Mouse (Mus musculus): Measurements from ENCODE around the gene Tceal8. TPM values are rescaled to one million over a fixed set of nuclear protein-coding genes. Genes with fewer than 3 reads are reported as not detected.
"Not testable (repeated sequence)": the region's sequence is repeated elsewhere in the genome, so short reads cannot be mapped to it uniquely, and the experiment has no call there.

The Tceal8 gene
- 36.6 and 47.6 TPM in 2 replicates for polyA plus RNA-seq (2011; ENCODE audit: insufficient read depth, insufficient read length, low replicate concordance, missing spikeins)

GRCm38 (mm10) chrX:136172118-136172551 lies at the start of gene Tceal8:
Gene Tceal8 (minus strand): TSS chrX:136172342.
- TF ChIP-seq POLR2A (IDR thresholded peaks at IDR 0.05; ENCODE audit: borderline replicate concordance, control insufficient read depth, low read depth, low read length) (no peak), CTCF (IDR thresholded peaks at IDR 0.05; ENCODE audit: control insufficient read depth, insufficient read depth, low read length) (no peak)
- no peak within 1 kb of the TSS for H3K27ac ChIP-seq (ENCODE audit: control insufficient read depth, insufficient read depth, low read depth, low read length, poor library complexity)
- H3K4me3 ChIP-seq (replicated peaks; ENCODE audit: control insufficient read depth, low read depth, low read length) = peak within 1 kb of the TSS; percentile 70
- no peaks in the 10 kb centered on the region; the same call in 1 of the 2 replicates for H3K4me1 ChIP-seq (ENCODE audit: control insufficient read depth, insufficient read depth, low read length)
- WGBS = 12% methylated on average over 10 of the region's 10 CpGs

GRCm38 (mm10) chrX:136216303-136216702 lies 44.2 kb upstream of the Tceal8 start:
- TF ChIP-seq CTCF (IDR thresholded peaks at IDR 0.05; ENCODE audit: control insufficient read depth, insufficient read depth, low read length) (no peak), POLR2A (IDR thresholded peaks at IDR 0.05; ENCODE audit: borderline replicate concordance, control insufficient read depth, low read depth, low read length) (no peak)
- Histone ChIP-seq H3K4me1 (ENCODE audit: control insufficient read depth, insufficient read depth, low read length) (no peaks in the 10 kb centered on the region), H3K4me3 (replicated peaks; ENCODE audit: control insufficient read depth, low read depth, low read length) (no peak overlapping the region), H3K27ac (ENCODE audit: control insufficient read depth, insufficient read depth, low read depth, low read length, poor library complexity) (no peak overlapping the region)
- 65% methylated on average over 1 of the region's 1 CpGs for WGBS

GRCm38 (mm10) chrX:136214729-136215677 lies 42.9 kb upstream of the Tceal8 start, which contains the start of the genes Tceal7 and Bex1:
Gene Tceal7 (plus strand): TSS chrX:136214779.
Gene Bex1 (minus strand): TSS chrX:136215513.
- H3K4me3 ChIP-seq (replicated peaks; ENCODE audit: control insufficient read depth, low read depth, low read length); H3K4me1 ChIP-seq (ENCODE audit: control insufficient read depth, insufficient read depth, low read length); H3K27ac ChIP-seq (ENCODE audit: control insufficient read depth, insufficient read depth, low read depth, low read length, poor library complexity): not testable (repeated sequence)
- 21% methylated on average over 13 of the region's 67 CpGs for WGBS

GRCm38 (mm10) chrX:136213396-136213795 lies 41.3 kb upstream of the Tceal8 start:
- 54% methylated on average over 2 of the region's 2 CpGs for WGBS

GRCm38 (mm10) chrX:136204406-136204805 lies 32.3 kb upstream of the Tceal8 start:
- Histone ChIP-seq H3K27ac (ENCODE audit: control insufficient read depth, insufficient read depth, low read depth, low read length, poor library complexity) (no peak overlapping the region), H3K4me1 (ENCODE audit: control insufficient read depth, insufficient read depth, low read length) (no peaks in the 10 kb centered on the region), H3K4me3 (replicated peaks; ENCODE audit: control insufficient read depth, low read depth, low read length) (no peak overlapping the region)
- WGBS = 68% methylated on average over 6 of the region's 6 CpGs
- TF ChIP-seq CTCF (IDR thresholded peaks at IDR 0.05; ENCODE audit: control insufficient read depth, insufficient read depth, low read length) (no peak), POLR2A (IDR thresholded peaks at IDR 0.05; ENCODE audit: borderline replicate concordance, control insufficient read depth, low read depth, low read length) (no peak)

More at GRCm38 (mm10) chrX:136213396-136213795, 41.3 kb upstream of the Tceal8 start:
- TF ChIP-seq CTCF (IDR thresholded peaks at IDR 0.05; ENCODE audit: control insufficient read depth, insufficient read depth, low read length) = no peak
- TF ChIP-seq POLR2A (IDR thresholded peaks at IDR 0.05; ENCODE audit: borderline replicate concordance, control insufficient read depth, low read depth, low read length) = no peak
- Histone ChIP-seq H3K4me1 (ENCODE audit: control insufficient read depth, insufficient read depth, low read length) (no peaks in the 10 kb centered on the region), H3K4me3 (replicated peaks; ENCODE audit: control insufficient read depth, low read depth, low read length) (no peak overlapping the region), H3K27ac (ENCODE audit: control insufficient read depth, insufficient read depth, low read depth, low read length, poor library complexity) (no peak overlapping the region)

GRCm38 (mm10) chrX:136203664-136204066 lies 31.5 kb upstream of the Tceal8 start, which contains the start of gene Tceal5:
Gene Tceal5 (minus strand): TSS chrX:136203876.
- H3K27ac ChIP-seq (ENCODE audit: control insufficient read depth, insufficient read depth, low read depth, low read length, poor library complexity) = no peak within 1 kb of the TSS
- H3K4me3 ChIP-seq (replicated peaks; ENCODE audit: control insufficient read depth, low read depth, low read length) = no peak within 1 kb of the TSS
- 7% methylated on average over 9 of the region's 9 CpGs for WGBS
- TF ChIP-seq CTCF (IDR thresholded peaks at IDR 0.05; ENCODE audit: control insufficient read depth, insufficient read depth, low read length) = no peak
- no peak for TF ChIP-seq POLR2A (IDR thresholded peaks at IDR 0.05; ENCODE audit: borderline replicate concordance, control insufficient read depth, low read depth, low read length)
- H3K4me1 ChIP-seq (ENCODE audit: control insufficient read depth, insufficient read depth, low read length) = no peaks in the 10 kb centered on the region

GRCm38 (mm10) chrX:136203257-136203656 lies 31.1 kb upstream of the Tceal8 start:
- WGBS = 23% methylated on average over 7 of the region's 7 CpGs
- Histone ChIP-seq H3K4me3 (replicated peaks; ENCODE audit: control insufficient read depth, low read depth, low read length) (no peak overlapping the region), H3K4me1 (ENCODE audit: control insufficient read depth, insufficient read depth, low read length) (no peaks in the 10 kb centered on the region), H3K27ac (ENCODE audit: control insufficient read depth, insufficient read depth, low read depth, low read length, poor library complexity) (no peak overlapping the region)
- TF ChIP-seq POLR2A (IDR thresholded peaks at IDR 0.05; ENCODE audit: borderline replicate concordance, control insufficient read depth, low read depth, low read length) (no peak), CTCF (IDR thresholded peaks at IDR 0.05; ENCODE audit: control insufficient read depth, insufficient read depth, low read length) (no peak)

GRCm38 (mm10) chrX:136196873-136197272 lies 24.7 kb upstream of the Tceal8 start:
- TF ChIP-seq CTCF (IDR thresholded peaks at IDR 0.05; ENCODE audit: control insufficient read depth, insufficient read depth, low read length) (no peak), POLR2A (IDR thresholded peaks at IDR 0.05; ENCODE audit: borderline replicate concordance, control insufficient read depth, low read depth, low read length) (no peak)
- no peak overlapping the region for H3K4me3 ChIP-seq (replicated peaks; ENCODE audit: control insufficient read depth, low read depth, low read length)
- 57% methylated on average over 1 of the region's 1 CpGs for WGBS
- no peak overlapping the region for H3K27ac ChIP-seq (ENCODE audit: control insufficient read depth, insufficient read depth, low read depth, low read length, poor library complexity)
- no peaks in the 10 kb centered on the region for H3K4me1 ChIP-seq (ENCODE audit: control insufficient read depth, insufficient read depth, low read length)
